Mouse (Mus musculus) CH12.LX (cell line): ENCODE data around the gene Arl15. TPM values are rescaled to one million over a fixed set of nuclear protein-coding genes. Genes with fewer than 3 reads are reported as not detected.

Source experiments
- DNase-seq: peaks from one replicate; pipeline ENCODE4 v3.0.0-alpha.2; 2013; ENCODE audit errors: extremely low read depth
- H3K27ac ChIP-seq: 2 replicates; pipeline ENCODE4 v1.5.1; 2012; ENCODE audit warnings: low read depth, mild to moderate bottlenecking, control low read depth, moderate library complexity; ENCODE audit not compliant: insufficient read depth
- H3K27me3 ChIP-seq: replicated peaks from 2 replicates; pipeline ENCODE3; 2012; ENCODE audit warnings: inconsistent platforms
- H3K36me3 ChIP-seq, 2 experiments: replicated peaks in 1 of 2; 2 replicates each; pipeline versions ENCODE3 to v1.6.1; 2012; ENCODE audit warnings: inconsistent platforms in 1 of 2, low read length in 1 of 2, mild to moderate bottlenecking in 1 of 2, mixed read lengths in 1 of 2, moderate library complexity in 1 of 2; ENCODE audit not compliant: control insufficient read depth in 1 of 2, insufficient read depth in 1 of 2
- H3K4me1 ChIP-seq, 2 experiments: 2 replicates each; pipeline ENCODE4 v1.6.1; 2012; ENCODE audit warnings: inconsistent platforms in 1 of 2, moderate library complexity in 1 of 2; ENCODE audit not compliant: insufficient read depth in 2 of 2, control insufficient read depth in 1 of 2
- H3K4me2 ChIP-seq: 2 replicates; pipeline ENCODE4 v1.6.1; 2012; ENCODE audit warnings: low read depth, mild to moderate bottlenecking, control low read depth; ENCODE audit not compliant: poor library complexity, insufficient read depth, severe bottlenecking
- H3K4me3 ChIP-seq, 3 experiments: fragments of 150-350 bp in 1 of 3; sonication (generic) in 1 of 3; replicated peaks in 1 of 3; 2 replicates each; pipeline versions ENCODE3 to v1.5.1; 2011 to 2012; ENCODE audit warnings: low read depth in 2 of 3, low read length in 2 of 3, mild to moderate bottlenecking in 2 of 3, moderate library complexity in 2 of 3, control low read depth in 1 of 3, improper control_type of control experiment in 1 of 3, inconsistent platforms in 1 of 3, mixed read lengths in 1 of 3; ENCODE audit not compliant: poor library complexity in 1 of 3
- H3K79me2 ChIP-seq: replicated peaks from 2 replicates; pipeline ENCODE4 v1.6.1; 2012; ENCODE audit warnings: mild to moderate bottlenecking, moderate library complexity; ENCODE audit not compliant: control insufficient read depth, poor library complexity, insufficient read depth, severe bottlenecking; ENCODE audit errors: extremely low read depth
- H3K9ac ChIP-seq: 2 replicates; pipeline ENCODE4 v1.6.1; 2012; ENCODE audit warnings: low read depth, mild to moderate bottlenecking, control low read depth, moderate library complexity; ENCODE audit not compliant: insufficient read depth
- H3K9me3 ChIP-seq: replicated peaks from 2 replicates; pipeline ENCODE3; 2012; ENCODE audit warnings: low read length, inconsistent platforms, mixed read lengths
- BHLHE40 ChIP-seq: IDR thresholded peaks from 2 replicates; pipeline ENCODE4 v1.6.1; 2011; ENCODE audit warnings: mild to moderate bottlenecking, low read depth, low read length, improper control_type of control experiment
- CHD2 ChIP-seq: IDR thresholded peaks from 2 replicates; pipeline ENCODE4 v1.6.1; 2011; ENCODE audit warnings: low read length, improper control_type of control experiment
- CTCF ChIP-seq, 2 experiments: IDR thresholded peaks in 1 of 2; conservative IDR thresholded peaks in 1 of 2; 2 replicates each; pipeline ENCODE4 v1.5.1; 2011 to 2012; ENCODE audit warnings: low read depth in 2 of 2, low read length in 2 of 2, improper control_type of control experiment in 1 of 2, inconsistent platforms in 1 of 2, mild to moderate bottlenecking in 1 of 2, moderate library complexity in 1 of 2
- E2F4 ChIP-seq: IDR thresholded peaks from 2 replicates; pipeline ENCODE4 v1.6.1; 2011; ENCODE audit warnings: low read depth, low read length, improper control_type of control experiment; ENCODE audit not compliant: insufficient replicate concordance
- ELF1 ChIP-seq: IDR thresholded peaks from 2 replicates; pipeline ENCODE4 v1.6.1; 2014; ENCODE audit warnings: low read depth, mild to moderate bottlenecking, inconsistent platforms, low read length, improper control_type of control experiment
- GABPA ChIP-seq: IDR thresholded peaks from 2 replicates; pipeline ENCODE4 v1.6.1; 2012; ENCODE audit warnings: low read depth, low read length, improper control_type of control experiment, inconsistent platforms; ENCODE audit not compliant: insufficient replicate concordance
- HCFC1 ChIP-seq: IDR thresholded peaks from 2 replicates; pipeline ENCODE4 v1.6.1; 2012; ENCODE audit warnings: low read depth, mild to moderate bottlenecking, inconsistent platforms, low read length, improper control_type of control experiment
- IRF4 ChIP-seq: IDR thresholded peaks from 2 replicates; pipeline ENCODE4 v1.6.1; 2014; ENCODE audit warnings: low read depth, mild to moderate bottlenecking, inconsistent platforms, low read length, improper control_type of control experiment
- JUN ChIP-seq: IDR thresholded peaks from 2 replicates; pipeline ENCODE4 v1.6.1; 2011; ENCODE audit warnings: low read depth, mild to moderate bottlenecking, low read length, improper control_type of control experiment, moderate library complexity; ENCODE audit not compliant: insufficient read depth
- MAFK ChIP-seq: IDR thresholded peaks from 2 replicates; pipeline ENCODE4 v1.6.1; 2011; ENCODE audit warnings: low read length, improper control_type of control experiment; ENCODE audit not compliant: insufficient replicate concordance
- MAZ ChIP-seq: IDR thresholded peaks from 2 replicates; pipeline ENCODE4 v1.6.1; 2012; ENCODE audit warnings: low read depth, mild to moderate bottlenecking, inconsistent platforms, low read length, improper control_type of control experiment, moderate library complexity
- MEF2A ChIP-seq: IDR thresholded peaks from 2 replicates; pipeline ENCODE4 v1.6.1; 2014; ENCODE audit warnings: low read depth, mild to moderate bottlenecking, inconsistent platforms, low read length, improper control_type of control experiment, borderline replicate concordance
- MXI1 ChIP-seq: IDR thresholded peaks from 2 replicates; pipeline ENCODE4 v1.6.1; 2011; ENCODE audit warnings: mild to moderate bottlenecking, low read depth, low read length, improper control_type of control experiment
- MYC ChIP-seq: IDR thresholded peaks from 2 replicates; pipeline ENCODE4 v1.6.1; 2011; ENCODE audit warnings: low read depth, mild to moderate bottlenecking, improper control_type of control experiment, low read length
- NRF1 ChIP-seq: IDR thresholded peaks from 2 replicates; pipeline ENCODE4 v1.6.1; 2014; ENCODE audit warnings: low read depth, mild to moderate bottlenecking, inconsistent platforms, low read length, improper control_type of control experiment, moderate library complexity
- POLR2AphosphoS2 ChIP-seq: IDR thresholded peaks from 2 replicates; pipeline ENCODE4 v1.6.1; 2011; ENCODE audit warnings: low read depth, low read length, improper control_type of control experiment
- RAD21 ChIP-seq: IDR thresholded peaks from 2 replicates; pipeline ENCODE4 v1.6.1; 2011; ENCODE audit warnings: low read depth, mild to moderate bottlenecking, low read length, improper control_type of control experiment, moderate library complexity
- RCOR1 ChIP-seq: conservative IDR thresholded peaks from 2 replicates; pipeline ENCODE4 v1.6.1; 2012; ENCODE audit warnings: low read depth, mild to moderate bottlenecking, inconsistent platforms, low read length, improper control_type of control experiment
- TCF12 ChIP-seq: IDR thresholded peaks from 2 replicates; pipeline ENCODE4 v1.6.1; 2014; ENCODE audit warnings: low read depth, mild to moderate bottlenecking, inconsistent platforms, low read length, improper control_type of control experiment
- USF1 ChIP-seq: IDR thresholded peaks from 2 replicates; pipeline ENCODE4 v1.6.1; 2014; ENCODE audit warnings: low read depth, mild to moderate bottlenecking, inconsistent platforms, low read length, improper control_type of control experiment
- USF2 ChIP-seq: conservative IDR thresholded peaks from 2 replicates; pipeline ENCODE4 v1.6.1; 2011; ENCODE audit warnings: low read depth, low read length, improper control_type of control experiment
- ZC3H11A ChIP-seq: IDR thresholded peaks from 2 replicates; pipeline ENCODE4 v1.6.1; 2012; ENCODE audit warnings: low read depth, mild to moderate bottlenecking, inconsistent platforms, low read length, improper control_type of control experiment
- ZMIZ1 ChIP-seq: IDR thresholded peaks from 2 replicates; pipeline ENCODE4 v1.6.1; 2012; ENCODE audit warnings: low read depth, mild to moderate bottlenecking, inconsistent platforms, low read length, improper control_type of control experiment
- ZNF384 ChIP-seq: IDR thresholded peaks from 2 replicates; pipeline ENCODE4 v1.6.1; 2012; ENCODE audit warnings: low read depth, low read length, improper control_type of control experiment, inconsistent platforms
- dilution Hi-C: fragments of 300-500 bp; cut with MboI; formaldehyde crosslinking; loops from 2 replicates; pipeline ENCODE4 v1.14.3; 2020; ENCODE audit warnings: low sequenced_read_pairs; ENCODE audit not compliant: extremely low pct_unique_long_range_greater_than_20kb, extremely low pct_ligation_motif_present
- in situ Hi-C: fragments of 300-500 bp; cut with MboI; formaldehyde crosslinking; loops from 3 replicates; pipeline ENCODE4 v1.14.3; 2019; ENCODE audit warnings: low sequenced_read_pairs, low pct_ligation_motif_present, low pct_unique_long_range_greater_than_20kb, mixed read lengths
- polyA plus RNA-seq: library from polyadenylated mRNA; unstranded; fragments of >175 nt; gene quantifications from 2 replicates; pipeline ENCODE4 v1.2.1, GENCODE M21; 2012; ENCODE audit warnings: low read depth; ENCODE audit not compliant: insufficient read length
- total RNA-seq, 2 experiments: library from RNA; depleted of rRNA; stranded (reverse); fragments of 300-350 nt in 1 of 2; fragments of >200 nt in 1 of 2; gene quantifications; 2 replicates each; pipeline ENCODE4 v1.2.3; 2012 to 2014

Gene Arl15
- total and polyA plus RNA-seq, 3 experiments, result 2.2 to 5.2 (median 4.8) TPM

DNA sequence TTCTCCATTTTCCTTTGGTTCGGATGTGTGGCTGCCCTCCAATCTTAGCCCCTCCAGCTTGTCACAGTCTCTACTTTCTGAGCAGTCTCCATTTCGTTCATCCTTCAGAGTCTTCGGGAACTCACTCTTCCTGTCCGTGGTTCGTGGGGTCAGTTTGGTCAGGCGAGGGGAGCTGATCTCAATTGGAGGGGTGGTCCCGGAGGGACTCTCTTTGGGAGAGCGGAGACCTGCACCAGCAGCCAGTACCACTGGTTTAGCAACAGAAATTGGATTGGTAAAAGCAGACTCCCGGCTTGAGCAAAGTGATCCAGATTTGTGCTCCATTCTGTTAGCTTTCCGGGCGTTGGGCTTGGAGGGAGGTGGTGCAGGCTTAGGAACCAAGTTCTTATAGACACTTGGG lies 32.6 kb upstream of the Arl15 start:
- dilution Hi-C loops, result no loop called here

DNA sequence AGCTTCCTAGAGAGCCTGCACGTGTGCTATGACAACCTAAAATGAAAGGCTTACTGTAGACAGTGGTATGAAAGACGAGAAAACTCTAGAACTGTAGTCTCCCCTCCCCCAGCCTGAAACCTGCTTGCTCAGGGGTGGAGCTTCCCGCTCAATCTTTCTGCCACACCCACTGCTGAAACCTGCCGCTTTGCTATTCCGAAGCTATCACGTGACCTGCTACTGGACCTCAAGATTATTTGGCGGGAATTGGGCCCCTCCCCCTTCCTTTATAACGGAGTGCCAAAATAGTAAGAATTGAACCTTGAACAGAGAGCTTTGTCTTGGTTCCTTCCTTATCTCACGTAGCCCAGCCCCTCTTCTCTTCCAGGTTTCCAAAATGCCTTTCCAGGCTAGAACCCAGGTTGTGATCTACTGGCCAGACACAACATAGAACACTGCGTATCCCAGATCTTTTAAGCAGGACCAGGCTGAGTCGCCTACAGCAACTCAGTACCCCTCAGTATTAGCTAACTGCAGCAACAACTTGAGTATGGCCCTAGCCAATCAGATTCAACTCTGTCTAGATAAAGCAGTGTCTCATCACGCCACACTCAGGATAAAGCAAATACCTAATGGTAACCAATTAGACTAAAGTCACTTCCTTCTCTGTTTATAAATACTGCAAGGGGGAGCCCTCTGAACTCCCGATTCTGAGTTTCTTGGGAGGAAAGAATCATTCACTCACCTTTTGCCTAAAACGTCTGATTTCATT lies 31.4 kb upstream of the Arl15 start:
- no peaks in the 10 kb centered on the region for H3K27me3 ChIP-seq
- DNase-seq, result no peak
- no peaks in the 10 kb centered on the region for H3K36me3 ChIP-seq
- H3K4me1 ChIP-seq, result no peaks in the 10 kb centered on the region
- no peaks in the 10 kb centered on the region for H3K9me3 ChIP-seq
- no peaks in the 10 kb centered on the region for H3K79me2 ChIP-seq
- in situ Hi-C loops, result no loop called here
- TF ChIP-seq BHLHE40 (0 out of 2 replicates have a peak, but pooled peaks have one; percentile 18), MAZ (no peak), JUN (no peak), USF1 (peak; percentile 43), CHD2 (no peak), CTCF (conservative IDR thresholded peaks at IDR 0.05 in 1 of 2, IDR thresholded peaks at IDR 0.05 in 1 of 2; ENCODE audit: low read depth in 2 of 2, low read length in 2 of 2) (no peak), ZC3H11A (no peak), MYC (no peak), MEF2A (no peak)
- H3K4me2 ChIP-seq, result no peak overlapping the region; the same call in 1 of the 2 replicates
- no peak overlapping the region for H3K27ac ChIP-seq
- H3K4me3 ChIP-seq, result no peak overlapping the region
- H3K9ac ChIP-seq, result no peak overlapping the region
- dilution Hi-C loops, result no loop called here

More for the DNA sequence above, 32.6 kb upstream of the Arl15 start:
- no peak overlapping the region for H3K4me3 ChIP-seq
- H3K4me1 ChIP-seq, result no peaks in the 10 kb centered on the region
- H3K9me3 ChIP-seq, result no peaks in the 10 kb centered on the region
- DNase-seq, result no peak
- in situ Hi-C loops, result no loop called here
- no peak for TF ChIP-seq USF2
- no peak for TF ChIP-seq ELF1
- TF ChIP-seq RCOR1, result no peak
- TF ChIP-seq ZC3H11A, result no peak
- no peak for TF ChIP-seq TCF12
- TF ChIP-seq HCFC1, result no peak
- no peak for TF ChIP-seq E2F4
- TF ChIP-seq NRF1, result no peak
- no peak for TF ChIP-seq POLR2AphosphoS2
- no peak for TF ChIP-seq ZNF384
- no peak for TF ChIP-seq IRF4
- no peak for TF ChIP-seq USF1
- TF ChIP-seq BHLHE40, result no peak
- no peak for TF ChIP-seq GABPA
- no peak for TF ChIP-seq RAD21
- TF ChIP-seq MAFK, result no peak
- TF ChIP-seq JUN, result no peak
- TF ChIP-seq MXI1, result no peak
- TF ChIP-seq CHD2, result no peak
- no peak for TF ChIP-seq ZMIZ1
- H3K36me3 ChIP-seq, result no peaks in the 10 kb centered on the region
- H3K79me2 ChIP-seq, result no peaks in the 10 kb centered on the region
- H3K9ac ChIP-seq, result no peak overlapping the region
- H3K4me2 ChIP-seq, result no peak overlapping the region
- H3K27me3 ChIP-seq, result no peaks in the 10 kb centered on the region
- no peak overlapping the region for H3K27ac ChIP-seq
